Mouse (Mus musculus): ENCODE data around the gene Mad1l1. TPM values are rescaled to one million over a fixed set of nuclear protein-coding genes. Genes with fewer than 3 reads are reported as not detected.
"Not testable (repeated sequence)": the region's sequence is repeated elsewhere in the genome, so short reads cannot be mapped to it uniquely, and the experiment has no call there.

Mad1l1 gene
- polyA plus RNA-seq, 2 experiments from 2014 or later, result 28.2 to 40.3 TPM

DNA sequence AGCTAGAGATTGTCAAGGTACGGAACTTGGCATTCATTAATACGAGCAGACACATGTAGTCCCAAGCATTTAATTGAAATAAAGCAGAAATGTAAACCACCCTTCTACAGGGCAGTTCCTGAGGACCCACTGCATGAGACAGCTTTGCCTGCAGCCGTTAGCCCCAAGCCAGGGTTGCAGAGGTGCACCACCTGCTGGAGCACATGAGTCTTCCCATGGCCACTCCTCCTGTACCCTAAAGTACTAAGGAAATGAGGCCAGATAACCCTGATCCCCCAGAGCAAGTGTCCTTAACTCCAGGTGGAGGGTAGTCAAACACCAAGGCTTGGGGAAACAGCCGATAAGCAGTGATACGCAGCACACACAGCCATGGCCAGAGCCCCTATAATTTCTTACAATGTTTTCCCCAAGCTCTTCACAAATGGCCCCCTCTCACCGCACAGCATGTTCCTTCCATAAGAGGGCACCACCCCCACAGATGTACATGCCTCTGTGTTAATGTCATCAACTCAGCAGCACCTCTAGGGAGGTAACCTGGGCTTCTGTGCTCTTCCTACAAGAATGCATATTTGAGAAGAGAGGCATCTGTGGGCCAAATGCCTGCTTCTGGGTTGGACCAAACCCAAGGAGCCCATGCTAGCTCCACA lies 283.6 kb downstream of the Mad1l1 start:
- no peak for ATAC-seq

DNA sequence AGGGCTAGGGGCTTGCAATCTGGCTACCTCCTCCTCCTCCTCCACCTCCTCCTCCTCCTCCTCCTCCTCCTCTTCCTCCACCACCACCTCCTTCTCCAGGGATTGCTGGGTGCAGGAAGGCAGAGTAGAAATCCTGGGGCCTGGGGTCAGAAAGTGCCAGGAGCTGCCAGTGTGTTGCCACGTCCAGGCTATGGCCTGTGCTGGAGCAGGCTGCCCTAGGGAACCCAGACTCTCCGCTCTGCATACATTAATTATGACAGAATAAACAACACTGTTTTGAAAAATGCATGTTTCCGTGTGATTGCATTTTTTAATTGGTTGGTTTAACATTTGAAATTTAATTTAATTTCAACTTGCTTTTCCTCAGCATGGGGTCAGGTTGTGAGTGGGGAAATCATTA lies 285.7 kb downstream of the Mad1l1 start:
- ATAC-seq, result no peak

DNA sequence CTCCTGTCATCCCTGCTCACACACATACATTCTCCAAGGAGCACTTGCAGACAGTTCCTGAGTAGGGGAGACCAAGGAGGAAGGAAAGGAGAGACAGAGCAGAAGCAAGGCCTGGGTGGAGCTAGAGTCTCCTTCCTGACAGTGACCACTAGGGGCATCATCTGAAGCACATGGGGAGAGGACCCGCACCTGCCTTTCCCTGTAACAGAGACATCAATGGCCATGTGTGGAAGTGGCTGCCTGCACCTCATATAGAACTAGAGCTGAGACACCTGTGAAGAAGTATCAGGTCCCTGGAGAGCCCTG lies 286.4 kb downstream of the Mad1l1 start:
- no peak for ATAC-seq

DNA sequence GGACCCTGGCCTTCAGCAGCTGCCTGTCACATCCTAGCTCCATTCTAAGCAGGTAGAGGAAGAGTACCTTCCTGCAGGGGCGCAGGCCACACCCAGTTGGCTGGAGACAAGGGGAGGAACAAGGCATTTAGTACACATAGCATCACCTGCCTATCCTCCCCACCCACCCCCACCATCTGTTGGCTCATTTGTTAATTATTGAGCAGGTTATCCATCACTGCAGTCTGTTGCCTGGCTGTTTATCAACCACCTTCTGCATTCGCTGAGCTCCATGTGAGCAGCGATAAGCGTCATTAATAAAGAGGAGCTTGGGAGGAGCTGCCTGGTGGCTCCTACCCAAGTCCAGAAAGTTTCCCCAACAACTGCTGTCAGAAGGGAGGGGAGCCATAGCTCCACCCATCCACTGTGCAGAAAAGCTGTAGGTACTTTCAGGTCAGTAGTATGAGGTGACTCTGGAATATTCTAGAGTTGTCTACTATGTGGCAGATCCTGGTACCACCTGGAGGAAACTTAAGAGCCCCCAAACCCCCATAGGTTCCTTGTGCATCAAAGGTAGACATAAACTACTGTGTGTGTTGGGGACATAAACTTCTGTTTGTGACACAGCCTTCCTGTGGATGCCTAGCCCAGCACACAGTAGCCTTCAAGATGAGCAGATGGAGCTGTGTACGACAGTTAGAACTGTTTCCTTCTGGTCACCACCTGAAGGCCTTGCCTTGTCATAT lies 286.9 kb downstream of the Mad1l1 start:
- ATAC-seq, result no peak

DNA sequence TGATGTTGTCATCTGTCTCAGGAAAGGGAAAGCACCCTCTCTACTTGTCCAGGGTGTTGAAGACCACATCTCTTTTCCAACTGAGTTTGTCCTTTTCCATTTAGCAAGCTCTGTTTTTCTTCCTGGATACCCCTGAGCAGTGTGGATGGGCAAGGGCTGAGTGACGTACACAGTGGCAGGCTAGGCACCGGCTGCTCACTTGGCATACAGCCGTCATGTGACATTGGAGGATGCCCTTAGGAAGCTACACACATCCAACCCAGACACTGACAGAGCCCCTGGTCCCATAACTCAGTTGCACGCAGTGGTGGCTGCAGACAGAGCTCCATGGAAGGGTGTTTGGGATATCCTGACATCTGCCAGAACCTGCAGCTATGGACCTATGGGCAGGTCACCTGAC lies 295.0 kb downstream of the Mad1l1 start:
- ATAC-seq, result no peak

DNA sequence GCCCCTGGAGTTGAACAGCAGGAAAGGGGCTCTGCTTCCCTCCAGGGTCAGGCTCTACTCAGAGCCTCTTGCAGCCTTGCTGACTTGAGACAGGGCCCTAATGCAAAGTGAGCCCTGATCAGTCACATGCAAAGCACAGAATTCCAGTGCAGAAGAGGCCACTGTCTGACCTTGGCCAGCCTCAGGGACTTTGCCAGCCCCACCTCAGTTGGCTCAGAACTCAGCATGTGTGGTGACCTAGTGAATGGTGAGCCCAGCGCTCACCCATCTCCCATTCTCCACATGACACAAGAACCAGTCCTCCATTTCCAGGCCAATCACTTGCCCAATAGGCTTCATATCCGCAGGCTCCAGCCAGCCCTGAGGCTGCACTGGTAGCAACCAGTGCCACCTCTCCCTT lies 296.1 kb downstream of the Mad1l1 start:
- no peak for ATAC-seq

DNA sequence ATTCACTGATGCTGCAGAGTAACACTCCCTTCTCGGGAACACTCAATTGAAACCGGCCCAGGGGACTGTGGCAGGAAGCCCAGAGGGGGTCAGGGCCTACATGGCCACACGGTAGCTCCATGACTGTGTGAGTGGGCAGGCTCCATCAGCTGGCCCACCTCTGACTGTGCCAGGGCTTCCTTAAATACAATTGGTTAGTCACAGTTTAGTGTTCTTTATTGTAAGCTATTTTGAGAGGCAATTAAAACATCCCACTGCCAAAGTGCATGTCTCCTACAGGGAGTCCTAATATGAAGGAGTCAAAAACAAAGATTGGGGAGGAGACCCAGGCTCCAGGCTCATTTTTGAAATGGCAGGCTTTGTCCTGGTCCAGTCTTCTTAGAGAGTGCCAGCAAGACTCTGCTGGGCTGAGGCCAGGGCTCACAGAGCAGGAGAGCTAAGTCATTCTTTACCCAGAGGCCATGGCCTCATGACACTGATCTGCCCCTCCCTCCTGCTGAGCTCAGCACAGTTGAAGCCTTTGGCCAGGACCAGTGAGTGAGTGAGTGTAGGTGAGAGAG lies 297.3 kb downstream of the Mad1l1 start:
- no peak for ATAC-seq

DNA sequence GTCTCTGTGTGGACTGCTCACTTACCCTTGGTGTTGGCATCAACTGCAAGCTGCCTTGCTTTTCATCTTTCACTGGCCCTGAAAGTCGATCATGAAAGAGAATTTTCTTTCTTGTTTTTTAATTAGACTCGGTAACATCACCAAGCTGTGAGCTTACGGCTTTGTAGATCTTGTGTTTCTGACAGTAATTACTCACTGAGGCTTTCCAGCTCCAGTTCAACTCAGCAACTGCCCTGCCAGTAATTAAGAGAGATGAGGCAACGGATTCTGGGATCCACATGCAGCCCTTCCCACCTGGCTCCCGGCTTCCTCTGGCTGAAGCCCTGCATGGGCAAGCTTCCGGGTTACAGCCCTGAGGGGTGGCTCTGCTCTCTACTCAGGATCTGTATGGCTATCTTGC lies 298.5 kb downstream of the Mad1l1 start:
- ATAC-seq, result no peak

DNA sequence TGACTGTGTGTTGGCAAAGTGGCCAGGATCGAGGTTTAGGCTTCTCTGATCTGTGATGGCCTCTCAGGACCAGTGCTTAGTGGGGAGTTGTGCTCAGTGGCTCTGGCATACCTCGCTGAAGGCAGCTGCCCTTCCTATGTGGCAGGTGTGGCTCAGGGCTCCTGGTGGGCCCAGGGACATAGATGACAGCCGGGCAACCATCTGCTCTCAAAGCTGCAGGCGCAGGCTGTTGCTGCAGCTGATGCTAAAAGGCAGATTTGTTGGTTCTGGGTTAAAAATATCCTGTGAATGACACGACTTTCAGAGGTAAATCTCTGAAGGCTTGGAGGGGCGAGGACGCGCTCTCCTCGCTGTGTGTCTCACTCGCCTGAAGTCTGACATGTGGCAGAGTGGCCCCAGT lies 299.6 kb downstream of the Mad1l1 start:
- ATAC-seq, result no peak

DNA sequence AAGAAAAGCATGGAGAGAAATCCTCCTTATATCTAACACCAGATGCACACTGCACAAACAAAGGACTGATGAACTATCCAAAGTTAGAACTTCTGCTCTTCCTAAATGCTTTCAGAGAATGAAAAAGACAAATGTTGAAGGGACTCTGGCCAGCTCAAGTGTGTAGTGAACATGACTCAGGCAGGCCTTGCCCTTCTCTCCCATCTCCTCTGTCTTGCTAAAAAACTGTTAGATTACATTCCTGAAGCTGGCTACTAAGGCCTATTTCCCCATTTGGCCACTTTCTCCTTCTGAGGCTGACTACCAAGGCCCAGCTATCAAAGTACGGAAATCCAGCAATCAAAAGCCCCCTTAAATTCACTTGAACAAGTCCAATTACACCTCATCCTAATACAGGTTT lies 301.7 kb downstream of the Mad1l1 start:
- no peak for ATAC-seq

DNA sequence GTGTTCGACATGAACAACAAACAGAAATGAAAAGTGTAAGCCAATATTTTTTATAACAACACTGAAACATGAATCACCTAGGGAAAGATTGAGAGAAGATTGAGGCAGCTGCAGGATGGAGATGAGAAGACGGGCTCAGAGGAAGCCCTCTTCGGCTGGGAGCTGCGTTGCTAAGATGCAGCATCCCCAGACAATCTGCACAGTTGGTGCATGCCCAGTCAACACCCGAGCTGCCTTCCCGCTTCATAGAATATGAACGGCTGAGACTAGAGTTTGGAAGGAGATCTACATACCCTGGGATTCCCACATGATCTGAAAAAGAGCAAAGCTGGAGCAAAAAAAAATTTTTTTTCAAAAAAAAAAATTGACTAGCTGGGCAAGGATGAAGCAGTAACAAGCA lies 302.6 kb downstream of the Mad1l1 start:
- ATAC-seq, result no peak

DNA sequence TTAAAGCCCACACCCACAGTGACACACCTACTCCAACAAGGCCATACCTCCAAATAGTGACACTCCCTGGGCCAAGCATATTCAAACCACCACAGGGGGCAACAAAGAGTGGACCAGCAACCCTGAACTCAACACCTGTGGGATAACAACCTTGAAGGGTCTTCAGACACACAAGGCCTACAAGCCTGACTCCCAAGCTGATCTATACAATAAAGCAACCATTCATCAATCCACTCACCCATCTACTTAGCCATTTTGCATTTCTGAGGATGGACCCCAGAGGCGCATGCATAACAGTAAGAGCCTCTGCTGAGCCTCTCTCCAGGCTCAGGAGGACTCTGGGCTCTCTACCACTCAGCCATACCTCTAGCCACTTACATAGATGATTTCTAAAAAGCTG lies 304.5 kb downstream of the Mad1l1 start:
- ATAC-seq, result no peak

DNA sequence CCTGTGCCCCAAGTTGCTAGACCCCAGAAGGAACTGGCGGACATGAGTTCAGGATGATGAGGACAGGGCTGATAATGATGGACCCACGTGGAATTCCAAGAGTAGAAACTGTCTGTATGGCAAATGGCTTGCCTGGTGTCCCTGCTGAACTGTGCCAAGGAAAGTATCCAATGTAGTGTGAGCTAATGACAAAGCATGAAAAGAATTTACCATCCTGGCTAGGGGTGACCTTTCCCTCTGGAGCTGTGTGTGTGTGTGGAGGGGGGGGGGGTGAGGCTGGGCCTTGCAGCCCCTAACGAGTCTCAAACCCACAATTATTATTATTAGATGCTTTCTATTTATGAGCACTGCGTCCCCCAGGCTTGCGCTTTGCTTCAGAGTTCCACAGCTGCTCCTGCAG lies 307.7 kb downstream of the Mad1l1 start:
- ATAC-seq, result no peak

DNA sequence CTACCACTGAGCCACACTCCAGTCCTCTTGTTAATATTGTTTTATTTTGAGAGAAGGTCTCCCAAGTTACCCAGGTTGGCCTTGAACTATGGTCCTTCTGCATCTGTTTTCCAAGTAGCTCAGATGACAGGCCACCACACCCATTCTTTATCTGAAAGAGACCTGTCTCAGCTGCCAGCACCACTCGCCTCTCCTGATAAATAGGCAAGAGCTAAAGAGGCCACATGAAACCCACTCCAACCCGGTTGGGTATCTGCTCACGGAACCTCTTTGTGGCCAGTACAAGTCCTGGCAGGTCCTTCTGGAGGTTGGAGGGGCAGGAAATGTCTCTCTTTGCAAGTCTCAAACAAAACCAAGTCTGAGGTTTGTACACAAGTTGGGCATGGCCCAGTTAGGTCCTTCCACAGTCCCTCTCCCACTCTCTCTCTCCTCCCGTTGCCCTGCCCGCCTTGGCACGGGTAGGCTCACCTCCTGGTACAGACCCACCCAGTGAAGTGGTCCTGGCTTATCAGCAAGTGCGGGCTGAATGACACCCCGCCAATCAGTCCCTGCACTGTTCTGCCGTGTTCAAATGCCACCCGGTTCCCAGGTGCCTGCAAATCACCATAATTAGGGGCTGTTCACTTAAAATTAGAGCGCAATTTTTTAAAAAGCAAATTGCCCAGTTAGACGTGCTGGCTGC lies 308.9 kb downstream of the Mad1l1 start:
- ATAC-seq, result no peak

DNA sequence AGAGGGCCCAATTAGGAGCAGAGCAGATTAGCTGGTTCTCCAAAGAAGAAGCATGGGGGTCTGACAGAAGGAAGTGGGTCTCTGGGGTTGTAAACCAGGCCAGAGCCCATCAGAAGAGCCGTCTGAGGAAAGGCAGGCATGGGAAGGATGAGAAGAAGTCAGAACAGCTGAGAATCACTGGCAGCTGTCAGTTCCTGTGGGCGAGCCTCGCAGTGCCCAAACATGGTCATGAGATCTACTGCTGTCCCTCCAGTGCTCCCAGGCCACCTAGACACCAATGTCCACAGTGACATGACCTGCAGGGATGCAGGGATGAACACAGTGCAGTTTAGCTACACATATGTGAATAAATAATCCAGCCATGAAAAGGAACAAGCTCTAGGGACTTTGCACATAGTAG lies 310.9 kb downstream of the Mad1l1 start:
- ATAC-seq, result no peak

DNA sequence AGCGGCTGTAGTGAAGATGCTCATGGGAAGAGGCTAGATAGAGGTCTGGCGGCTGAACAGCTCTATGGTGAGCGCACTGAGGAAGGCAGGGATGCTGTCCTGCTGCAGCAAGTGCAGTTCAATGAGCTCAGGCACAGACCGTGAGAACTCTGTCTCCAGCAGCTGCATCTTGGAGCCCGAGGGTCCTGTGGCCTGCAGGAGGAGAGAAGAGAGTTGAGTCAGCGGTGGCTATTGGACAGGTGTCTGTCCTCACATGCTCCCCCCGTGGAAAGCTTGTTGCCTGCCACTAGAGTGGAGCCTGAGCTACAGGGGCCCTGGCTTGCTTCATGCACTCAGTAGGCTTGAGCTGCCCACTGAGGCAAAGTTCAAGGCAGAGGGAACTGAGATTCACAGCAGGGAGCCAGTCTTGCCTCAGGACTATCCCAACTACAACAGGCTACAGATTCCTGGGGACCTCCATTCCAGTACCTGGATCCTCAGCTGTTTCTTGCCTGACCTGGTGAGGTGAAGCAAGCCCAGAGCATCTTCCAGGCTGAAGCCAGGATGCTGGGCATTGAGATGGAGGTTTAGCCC lies 312.2 kb downstream of the Mad1l1 start:
- no peak for ATAC-seq

DNA sequence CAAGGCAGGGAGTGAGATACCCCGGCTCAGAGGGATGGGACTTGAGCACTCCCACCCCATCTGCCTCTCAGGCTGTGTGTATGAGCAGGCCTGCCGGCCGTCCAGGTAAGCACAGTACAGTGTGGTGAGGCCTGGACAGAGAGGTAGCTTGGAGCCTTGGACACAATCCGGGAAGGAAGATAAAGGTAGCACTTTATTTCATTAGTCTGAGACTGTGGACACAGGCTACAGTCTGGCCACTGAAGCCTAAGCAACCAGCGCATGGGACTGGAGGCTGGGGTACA lies 312.9 kb downstream of the Mad1l1 start:
- ATAC-seq, result no peak

DNA sequence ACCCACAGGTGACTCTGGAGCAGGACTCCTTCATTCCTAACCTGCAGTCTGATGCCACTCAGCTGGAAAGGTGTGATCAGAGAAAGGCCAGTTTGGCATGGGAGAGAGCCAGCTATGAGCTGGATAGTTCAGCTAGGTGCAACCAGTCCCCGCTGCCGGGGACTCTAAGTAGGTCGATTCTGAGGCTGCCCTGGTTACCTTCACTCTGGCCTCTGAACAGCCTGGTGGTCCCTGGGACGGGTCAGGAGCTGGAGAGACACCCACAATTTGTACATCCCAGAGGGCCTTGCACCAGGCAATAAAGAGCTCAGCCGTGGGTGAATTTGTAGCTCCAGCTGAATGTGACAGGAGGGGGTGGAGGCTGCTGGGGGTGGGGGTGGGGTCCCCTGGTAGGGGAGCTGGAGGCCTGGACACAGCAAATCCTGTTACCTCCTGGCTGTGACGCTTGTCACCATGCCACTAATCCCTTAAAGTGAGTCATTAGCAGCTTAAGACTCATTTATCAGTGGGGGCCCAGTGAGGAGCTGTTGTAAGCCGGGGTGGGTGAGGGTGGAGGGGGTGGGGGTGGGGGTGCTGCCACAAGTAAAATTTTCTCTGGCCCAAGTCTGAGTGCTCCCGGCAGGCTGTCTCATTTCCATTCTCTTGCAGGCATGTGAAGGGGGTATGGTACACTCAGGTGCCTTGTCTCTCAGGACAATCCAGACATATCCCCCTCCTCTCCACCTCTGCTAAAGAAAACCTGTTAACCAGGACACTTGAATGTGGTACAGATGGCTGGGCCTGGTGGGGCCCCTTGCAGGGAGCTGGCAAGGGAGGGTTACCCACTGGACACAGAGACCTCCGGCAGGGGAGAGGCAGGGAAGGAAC lies 313.5 kb downstream of the Mad1l1 start:
- ATAC-seq, result no peak

DNA sequence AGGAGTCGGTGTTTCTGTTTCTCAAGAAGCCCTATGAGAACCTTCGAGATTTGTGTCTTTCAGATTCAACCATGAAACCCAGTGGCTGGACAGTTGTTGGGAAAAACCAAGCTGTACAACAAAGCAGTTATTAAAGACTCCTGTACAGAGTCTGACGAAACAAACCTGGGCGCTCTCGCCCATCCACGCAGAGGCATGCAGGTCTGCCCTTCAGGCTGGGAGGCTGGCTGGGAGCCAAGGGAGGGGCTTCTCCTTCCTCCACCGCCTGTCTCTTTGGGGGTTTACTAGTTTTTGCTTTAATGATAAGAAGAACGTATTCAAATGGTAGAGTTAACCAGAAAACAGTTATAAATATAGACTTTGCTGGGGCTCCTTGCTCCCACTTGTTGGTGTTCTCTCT lies 314.5 kb downstream of the Mad1l1 start:
- no peak for ATAC-seq

DNA sequence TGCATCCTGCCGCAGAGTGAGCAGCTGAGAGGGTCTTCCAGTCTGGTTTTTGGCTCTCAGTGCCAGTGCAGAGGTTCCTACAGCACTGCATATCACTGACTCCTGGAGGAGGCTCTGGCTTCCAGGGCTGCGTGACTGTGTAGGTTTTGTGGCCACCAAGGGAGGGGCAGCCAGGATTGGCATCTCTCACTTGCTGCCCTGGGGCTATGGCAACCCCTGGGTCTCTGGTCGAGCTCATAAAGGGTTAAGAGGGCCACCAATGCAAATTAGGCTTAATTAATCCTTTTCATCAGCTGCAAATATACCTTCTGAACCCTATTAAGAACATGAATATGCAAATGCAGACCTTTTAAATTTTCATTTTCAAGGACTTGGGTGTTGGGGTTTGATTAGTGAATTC lies 318.8 kb downstream of the Mad1l1 start:
- no peak for ATAC-seq

DNA sequence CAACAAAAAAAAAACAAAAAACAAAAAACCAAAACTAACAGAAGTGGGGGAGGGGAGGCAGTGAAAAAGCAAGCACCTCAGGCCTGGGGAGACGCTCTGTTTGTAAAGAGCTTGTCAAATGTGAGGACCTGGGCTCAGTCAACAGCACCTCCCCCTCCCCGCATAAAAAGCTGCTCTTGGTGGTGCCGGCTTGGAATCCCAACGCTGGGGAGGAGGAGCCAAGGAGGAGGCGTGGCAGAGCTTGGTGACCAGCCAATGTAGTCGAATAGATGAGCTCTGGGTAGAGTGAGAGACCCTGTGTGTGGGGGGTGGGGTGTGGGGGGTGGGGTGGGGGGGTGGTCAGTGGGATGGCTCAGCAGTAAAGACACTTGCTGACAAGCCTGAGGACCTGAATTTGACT lies 322.4 kb downstream of the Mad1l1 start:
- no peak for ATAC-seq

DNA sequence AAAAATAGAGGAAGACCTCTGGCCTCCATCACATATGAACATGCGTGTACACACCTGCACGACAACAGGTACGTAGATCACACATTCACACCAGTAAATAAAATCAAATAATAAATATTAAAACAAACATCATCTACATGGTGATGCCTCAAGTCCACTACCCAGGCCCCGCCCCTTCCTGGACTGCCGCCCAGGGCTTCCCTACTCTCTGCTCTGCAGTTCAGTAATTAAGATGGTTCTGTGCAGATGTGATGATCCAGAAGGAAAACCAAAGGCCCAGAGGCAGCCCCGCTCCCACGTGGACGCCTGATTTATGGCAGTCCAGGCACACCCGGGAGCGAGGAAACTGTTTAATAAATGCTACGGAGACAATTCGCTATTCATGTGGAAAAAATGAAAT lies 323.0 kb downstream of the Mad1l1 start:
- ATAC-seq, result not testable (repeated sequence)

DNA sequence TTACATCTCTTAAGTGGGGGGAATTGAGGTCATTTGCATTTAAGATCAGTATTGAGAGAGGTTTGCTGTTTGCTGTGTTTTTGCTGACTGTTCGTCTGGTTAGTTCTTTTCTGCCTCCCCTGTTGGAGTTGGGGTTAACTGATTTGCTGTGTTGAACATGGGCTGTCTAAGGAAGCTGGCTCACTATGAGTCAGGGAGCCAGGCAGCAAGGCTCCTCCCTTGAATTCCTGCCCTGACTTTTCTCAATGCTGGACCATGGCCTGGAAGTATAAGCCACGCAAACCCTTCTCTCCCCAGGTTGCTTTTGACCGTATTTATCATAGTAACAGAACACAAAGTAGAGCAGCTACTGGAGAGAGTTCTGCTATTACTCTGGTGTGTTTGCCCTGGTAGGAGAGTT lies 329.8 kb downstream of the Mad1l1 start:
- ATAC-seq, result no peak
